Mouse (Mus musculus) lung, postnatal 0 days (tissue): ENCODE data around the gene Oaf.

Source experiments
- CTCF ChIP-seq: IDR thresholded peaks from 2 replicates; pipeline ENCODE4 v1.5.1; 2016; ENCODE audit warnings: antibody characterized with exemption, mild to moderate bottlenecking
- EP300 ChIP-seq: IDR thresholded peaks from 2 replicates; pipeline ENCODE4 v1.6.1; 2016; ENCODE audit warnings: antibody characterized with exemption, mild to moderate bottlenecking, control low read depth

- TF ChIP-seq CTCF: no peak
- no peak for TF ChIP-seq EP300
Observed at GRCm38 (mm10) chr9:43273735-43274134, 34.0 kb upstream of the Oaf start.
